Mouse (Mus musculus): Measurements from ENCODE around the gene Camk2g. TPM values are rescaled to one million over a fixed set of nuclear protein-coding genes. Genes with fewer than 3 reads are reported as not detected.
"Not testable (repeated sequence)": the region's sequence is repeated elsewhere in the genome, so short reads cannot be mapped to it uniquely, and the experiment has no call there.

Camk2g gene
- total RNA-seq, 1 experiment from 2014 or later: 46.7 TPM

DNA sequence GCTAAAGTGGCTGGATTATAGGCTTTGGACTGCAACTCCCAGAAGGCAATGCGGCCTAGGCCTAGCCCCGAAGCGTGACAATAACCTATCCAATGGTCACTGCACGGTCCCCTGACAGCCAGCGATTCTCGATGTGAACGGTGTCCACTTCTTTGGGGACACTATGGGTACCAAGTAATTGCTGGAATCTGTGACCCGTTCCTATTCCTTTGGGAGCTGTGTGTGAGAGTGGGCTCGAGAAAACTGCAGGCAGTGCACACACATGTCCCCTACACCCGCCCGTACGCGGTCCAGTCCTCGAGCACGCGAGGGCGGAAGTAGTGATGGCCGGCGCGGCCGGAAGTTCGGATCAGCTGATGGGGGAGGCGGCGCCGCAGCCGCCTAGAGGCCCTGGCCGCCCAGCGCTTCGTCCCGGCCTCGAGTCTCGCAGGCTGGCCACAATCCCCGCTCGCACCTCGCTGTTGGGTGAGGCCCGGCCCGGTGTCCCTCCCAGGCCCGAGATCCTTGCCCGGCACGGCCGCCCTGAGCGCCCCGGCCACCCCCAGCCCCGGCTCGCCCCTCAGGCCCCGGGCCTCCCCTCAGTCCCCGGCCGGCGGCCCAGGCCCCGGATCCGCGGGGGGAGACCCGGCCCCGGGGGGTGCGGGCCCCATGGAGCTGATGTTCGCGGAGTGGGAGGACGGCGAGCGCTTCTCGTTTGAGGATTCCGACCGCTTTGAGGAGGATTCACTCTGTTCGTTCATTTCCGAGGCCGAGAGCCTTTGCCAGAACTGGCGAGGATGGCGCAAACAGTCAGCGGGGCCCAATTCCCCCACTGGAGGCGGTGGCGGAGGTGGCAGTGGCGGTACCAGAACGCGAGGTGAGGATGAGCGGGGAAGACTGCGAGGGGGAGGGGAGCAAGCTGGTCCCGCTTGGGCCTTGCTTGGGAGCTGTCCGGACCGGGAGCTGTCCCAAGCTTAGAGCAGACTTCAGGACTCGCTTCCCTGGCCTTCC, 86.4 kb downstream of the Camk2g start, which contains the start of gene Zswim8:
Zswim8 (plus strand) TSS at position 352 of the 990 bp plus-strand sequence.
- ATAC-seq (replicated peaks; ENCODE audit: low read depth, poor library complexity, severe bottlenecking): peak; percentile 76

GRCm38 (mm10) chr14:20703461-20703860, 90.4 kb downstream of the Camk2g start:
- not testable (repeated sequence) for ATAC-seq (replicated peaks; ENCODE audit: low read depth, poor library complexity, severe bottlenecking)

DNA sequence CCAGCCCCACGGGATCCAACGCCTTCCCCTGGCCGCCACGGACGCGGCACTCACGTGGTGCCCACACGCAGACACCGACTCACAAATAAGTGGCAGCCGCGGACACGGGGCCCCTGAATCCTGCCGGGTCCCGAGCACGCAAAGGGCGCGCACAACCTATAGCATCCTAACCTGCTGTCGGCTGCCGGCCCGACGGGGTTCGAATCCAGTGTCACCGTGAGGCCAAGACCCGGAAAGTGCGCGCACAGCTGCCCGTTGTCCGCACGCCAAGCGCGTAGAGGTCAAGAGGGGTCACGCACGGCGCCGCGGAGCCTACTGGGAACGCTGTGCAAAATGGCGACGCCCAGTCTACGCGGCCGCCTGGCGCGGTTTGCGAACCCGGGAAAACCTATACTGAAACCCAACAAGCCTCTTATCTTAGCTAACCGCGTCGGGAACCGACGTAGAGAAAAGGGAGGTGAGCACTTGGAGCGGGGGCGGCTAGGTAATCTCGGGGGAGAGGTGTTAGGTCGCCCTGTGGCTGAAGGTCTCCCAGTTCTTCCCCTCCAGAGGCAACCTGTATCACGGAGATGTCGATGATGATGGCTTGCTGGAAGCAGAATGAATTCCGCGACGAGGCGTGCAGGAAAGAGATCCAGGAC, 91.0 kb downstream of the Camk2g start, which contains the start of gene Chchd1:
Chchd1 (plus strand) TSS at position 266 of the 641 bp plus-strand sequence.
- ATAC-seq (replicated peaks; ENCODE audit: low read depth, poor library complexity, severe bottlenecking): peak; percentile 79

- no peak for ATAC-seq (replicated peaks; ENCODE audit: low read depth, poor library complexity, severe bottlenecking)
Measured at GRCm38 (mm10) chr14:20702096-20702740, 91.7 kb downstream of the Camk2g start.

DNA sequence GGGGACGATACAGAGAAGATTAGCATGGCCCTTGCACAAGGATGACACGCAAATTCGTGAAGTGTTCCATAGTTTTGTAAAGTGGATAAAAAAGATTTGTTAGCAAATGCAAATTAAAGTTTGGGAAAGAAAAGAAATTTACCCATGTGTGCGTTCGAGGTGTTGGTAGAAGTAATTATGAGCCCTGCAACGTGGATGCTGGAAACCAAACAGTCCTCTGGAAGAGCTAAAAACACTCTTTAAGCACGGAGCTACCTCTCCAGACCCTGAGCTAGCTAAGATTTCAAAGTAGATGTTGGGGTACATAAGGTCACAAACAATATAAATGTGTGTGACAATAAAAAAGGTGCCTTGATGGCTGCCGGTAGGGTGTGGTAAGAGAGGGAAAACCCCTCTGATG, 92.3 kb downstream of the Camk2g start:
- no peak for ATAC-seq (replicated peaks; ENCODE audit: low read depth, poor library complexity, severe bottlenecking)

GRCm38 (mm10) chr14:20700362-20700761, 93.5 kb downstream of the Camk2g start:
- ATAC-seq (replicated peaks; ENCODE audit: low read depth, poor library complexity, severe bottlenecking): no peak

DNA sequence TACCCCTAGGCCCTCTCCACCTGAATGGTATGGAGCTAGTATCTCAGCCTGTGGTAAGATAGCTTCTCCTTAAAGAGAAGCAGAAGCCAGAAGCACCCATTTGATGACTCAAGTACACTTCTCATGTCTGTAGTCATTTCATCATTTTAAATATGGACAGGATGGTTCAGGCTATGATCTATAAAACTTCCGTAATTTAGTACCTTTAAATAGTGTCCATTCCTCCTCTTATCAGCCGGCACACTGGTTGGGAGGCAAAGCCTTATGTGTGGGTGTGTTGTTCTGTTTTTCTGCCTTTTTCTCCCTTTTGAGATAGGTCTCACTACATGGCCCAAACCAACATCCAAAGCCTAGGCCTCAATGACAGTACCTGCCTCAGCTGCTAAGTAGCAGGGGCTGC, 95.4 kb downstream of the Camk2g start:
- ATAC-seq (replicated peaks; ENCODE audit: low read depth, poor library complexity, severe bottlenecking): no peak

- ATAC-seq (replicated peaks; ENCODE audit: low read depth, poor library complexity, severe bottlenecking): peak; percentile 51; the same call in 1 of the 2 replicates
Measured at GRCm38 (mm10) chr14:20696986-20697385, 96.9 kb downstream of the Camk2g start.

- peak; percentile 13; the same call in 1 of the 2 replicates for ATAC-seq (replicated peaks; ENCODE audit: low read depth, poor library complexity, severe bottlenecking)
Measured at GRCm38 (mm10) chr14:20695761-20696520, 97.9 kb downstream of the Camk2g start.

DNA sequence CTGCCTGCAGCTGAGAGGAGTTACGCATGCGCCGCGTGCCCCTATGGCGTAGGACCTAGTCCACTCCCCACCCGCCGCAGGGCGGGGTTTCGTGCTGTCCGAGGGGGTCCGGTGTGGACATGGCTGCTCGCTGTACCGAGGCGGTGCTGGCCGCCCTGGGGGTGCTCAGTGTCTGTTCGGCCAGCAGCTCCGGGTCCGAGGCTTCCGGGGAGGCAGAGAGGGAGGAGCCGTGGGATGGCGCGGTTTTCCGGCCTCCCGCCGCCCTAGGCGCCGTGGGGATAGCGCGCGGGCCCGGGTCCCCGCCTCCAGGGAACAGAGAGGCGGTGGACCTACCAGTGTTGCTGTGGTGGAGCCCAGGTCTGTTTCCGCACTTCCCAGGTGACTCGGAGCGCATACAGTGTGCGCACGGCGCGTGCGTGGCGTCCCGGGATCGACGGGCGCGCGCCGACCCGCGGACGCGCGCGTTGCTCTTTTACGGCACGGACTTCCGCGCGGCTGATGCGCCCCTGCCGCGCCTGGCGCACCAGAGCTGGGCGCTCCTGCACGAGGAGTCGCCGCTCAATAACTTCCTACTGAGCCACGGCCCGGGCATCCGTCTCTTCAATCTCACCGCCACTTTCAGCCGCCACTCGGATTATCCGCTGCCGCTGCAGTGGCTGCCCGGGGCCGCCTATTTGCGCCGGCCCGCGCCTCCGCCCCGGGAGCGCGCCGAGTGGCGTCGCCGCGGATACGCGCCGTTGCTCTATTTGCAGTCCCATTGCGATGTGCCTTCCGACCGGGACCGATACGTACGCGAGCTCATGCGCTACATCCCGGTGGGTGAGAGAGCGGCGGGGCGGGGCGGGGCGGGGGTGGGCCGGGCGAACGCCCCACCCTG, 98.8 kb downstream of the Camk2g start, which contains the start of gene Fut11:
Fut11 (plus strand) TSS at position 85 of the 877 bp plus-strand sequence.
- peak; percentile 76 for ATAC-seq (replicated peaks; ENCODE audit: low read depth, poor library complexity, severe bottlenecking)

- peak; percentile 6 for ATAC-seq (replicated peaks; ENCODE audit: low read depth, poor library complexity, severe bottlenecking)
Measured at GRCm38 (mm10) chr14:20694185-20694883, 99.6 kb downstream of the Camk2g start.

- no peak for ATAC-seq (replicated peaks; ENCODE audit: low read depth, poor library complexity, severe bottlenecking)
Measured at GRCm38 (mm10) chr14:20693589-20694101, 100.2 kb downstream of the Camk2g start.

GRCm38 (mm10) chr14:20691772-20692171, 102.1 kb downstream of the Camk2g start:
- ATAC-seq (replicated peaks; ENCODE audit: low read depth, poor library complexity, severe bottlenecking): no peak

DNA sequence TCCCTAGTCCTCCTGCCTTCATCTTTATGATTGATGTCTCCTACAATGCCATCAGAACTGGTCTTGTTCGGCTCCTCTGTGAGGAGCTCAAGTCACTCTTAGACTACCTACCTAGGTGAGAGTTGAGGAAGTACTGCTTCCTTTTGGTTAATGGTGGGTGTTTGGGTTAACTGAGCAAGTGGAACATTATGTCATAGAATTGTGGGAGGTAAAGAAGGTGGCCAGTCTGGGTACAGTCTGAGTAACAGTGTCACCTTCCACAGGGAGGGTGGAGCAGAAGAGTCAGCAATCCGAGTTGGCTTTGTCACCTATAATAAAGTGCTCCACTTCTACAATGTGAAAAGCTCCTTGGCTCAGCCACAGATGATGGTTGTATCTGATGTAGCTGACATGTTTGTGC, 104.9 kb downstream of the Camk2g start:
- ATAC-seq (replicated peaks; ENCODE audit: low read depth, poor library complexity, severe bottlenecking): no peak

- no peak for ATAC-seq (replicated peaks; ENCODE audit: low read depth, poor library complexity, severe bottlenecking)
Measured at GRCm38 (mm10) chr14:20686576-20686975, 107.3 kb downstream of the Camk2g start.

Data from common myeloid progenitor, adult 5-6 weeks (primary cell).